Mouse (Mus musculus) testis, adult 2 months (tissue): ENCODE data around the gene Samd8. TPM values are rescaled to one million over a fixed set of nuclear protein-coding genes. Genes with fewer than 3 reads are reported as not detected.

ENCODE experiments used
- H3K27ac ChIP-seq: fragments of 200-500 bp; 2 replicates; pipeline ENCODE4 v1.5.1; 2012; ENCODE audit warnings: low read depth, low read length; ENCODE audit not compliant: control insufficient read depth, insufficient read depth
- H3K27me3 ChIP-seq: fragments of 200-500 bp; 2 replicates; pipeline ENCODE4 v1.6.1; 2012; ENCODE audit warnings: mild to moderate bottlenecking, low read length, moderate library complexity; ENCODE audit not compliant: control insufficient read depth, insufficient read depth
- H3K36me3 ChIP-seq: fragments of 200-500 bp; 2 replicates; pipeline ENCODE4 v1.6.1; 2012; ENCODE audit warnings: mild to moderate bottlenecking, low read length; ENCODE audit not compliant: control insufficient read depth, insufficient read depth
- H3K4me1 ChIP-seq: fragments of 200-500 bp; 2 replicates; pipeline ENCODE4 v1.6.1; 2012; ENCODE audit warnings: low read length; ENCODE audit not compliant: control insufficient read depth, insufficient read depth
- H3K4me3 ChIP-seq: fragments of 200-500 bp; 2 replicates; pipeline ENCODE4 v1.5.1; 2012; ENCODE audit warnings: low read depth, mild to moderate bottlenecking, low read length, moderate library complexity, mixed read lengths; ENCODE audit not compliant: control insufficient read depth
- CTCF ChIP-seq: fragments of 200-500 bp; IDR thresholded peaks from 2 replicates; pipeline ENCODE4 v1.5.1; 2012; ENCODE audit warnings: low read depth, mild to moderate bottlenecking, inconsistent platforms, low read length, moderate library complexity; ENCODE audit not compliant: control insufficient read depth, insufficient read depth, insufficient replicate concordance
- POLR2A ChIP-seq: fragments of 200-500 bp; IDR thresholded peaks from 2 replicates; pipeline ENCODE4 v1.6.1; 2012; ENCODE audit warnings: low read depth, mild to moderate bottlenecking, inconsistent platforms, low read length, moderate library complexity; ENCODE audit not compliant: control insufficient read depth
- polyA plus RNA-seq: library from polyadenylated mRNA; depleted of rRNA; stranded (reverse); fragments of >200 nt; gene quantifications from 2 replicates; pipeline ENCODE4 v1.2.3, GENCODE M21; 2012

Samd8 gene
- polyA plus RNA-seq, 1 experiment: 118 TPM

DNA sequence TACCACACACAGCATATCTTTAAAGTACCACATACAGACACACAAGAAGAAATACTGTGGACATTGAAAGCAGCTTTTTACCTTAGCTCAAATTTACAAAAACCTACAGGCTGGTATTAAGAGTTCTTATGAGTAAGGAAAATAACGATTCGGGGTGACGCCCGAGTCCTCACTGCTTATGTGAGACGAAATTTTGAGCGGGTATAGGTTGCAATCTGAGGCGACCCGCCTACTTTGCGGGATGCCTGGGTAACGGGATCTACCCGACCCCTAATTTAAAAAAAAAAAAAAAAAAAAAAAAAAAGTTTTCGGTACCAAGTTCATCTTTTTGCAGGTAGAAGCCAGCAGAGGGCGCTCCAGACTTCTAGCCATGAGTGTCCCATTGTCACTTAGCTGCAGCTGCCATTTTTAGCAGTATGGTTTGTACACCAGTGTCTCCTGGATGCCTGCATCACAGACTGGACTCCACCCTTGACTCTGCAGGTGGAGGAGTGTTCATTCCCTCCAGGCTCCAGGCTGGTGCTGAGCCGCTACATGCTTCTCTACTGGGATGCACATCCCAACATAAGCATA, 62.3 kb downstream of the Samd8 start:
- H3K27me3 ChIP-seq: no peaks in the 10 kb centered on the region
- no peak overlapping the region for H3K27ac ChIP-seq
- no peaks in the 10 kb centered on the region for H3K4me1 ChIP-seq
- no peaks in the 10 kb centered on the region for H3K36me3 ChIP-seq
- TF ChIP-seq CTCF (peak; percentile 40; the same call in 1 of the 2 replicates), POLR2A (no peak)
- H3K4me3 ChIP-seq: no peak overlapping the region

DNA sequence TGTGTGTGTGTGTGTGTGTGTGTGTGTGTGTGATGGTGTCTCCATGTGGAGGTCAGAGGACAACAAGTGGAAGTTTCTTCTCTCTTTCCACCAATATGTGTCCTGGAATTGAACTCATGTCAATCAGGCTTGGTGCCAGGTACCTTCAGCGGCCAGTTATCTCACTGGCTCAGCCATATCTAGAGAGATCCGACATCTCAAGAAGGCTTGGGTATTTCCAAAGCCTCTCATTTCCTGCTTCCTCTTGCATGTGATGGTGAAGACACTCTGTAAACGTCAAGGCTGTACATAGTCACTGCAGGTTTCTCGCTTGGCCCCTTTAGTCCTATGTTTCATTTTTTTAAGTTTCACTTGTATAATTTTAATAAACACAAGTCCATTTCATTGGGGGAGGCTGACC, 62.9 kb downstream of the Samd8 start:
- TF ChIP-seq POLR2A: no peak
- TF ChIP-seq CTCF: no peak
- Histone ChIP-seq H3K4me1 (no peaks in the 10 kb centered on the region), H3K27ac (no peak overlapping the region), H3K36me3 (no peaks in the 10 kb centered on the region), H3K4me3 (no peak overlapping the region), H3K27me3 (no peaks in the 10 kb centered on the region)

DNA sequence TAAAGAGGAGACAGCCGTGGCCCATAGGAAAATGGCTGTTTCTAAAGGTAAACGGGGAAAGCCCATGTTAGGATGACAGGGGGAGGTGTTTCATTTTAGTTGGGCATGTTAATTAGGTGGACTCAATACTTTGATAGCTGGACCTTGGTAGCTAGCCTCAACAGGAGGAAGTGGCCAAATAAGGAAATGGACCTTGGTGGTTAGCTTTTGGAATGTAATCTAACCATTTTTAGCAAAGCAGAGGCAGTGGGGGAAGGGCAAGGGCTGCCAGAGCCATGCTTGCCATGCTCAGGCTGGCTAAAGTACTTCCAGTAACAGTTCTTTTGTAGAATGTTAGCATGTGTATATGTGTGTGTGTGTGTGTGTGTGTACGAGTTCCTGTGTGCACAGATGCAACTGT, 63.5 kb downstream of the Samd8 start:
- no peak overlapping the region for H3K27ac ChIP-seq
- no peaks in the 10 kb centered on the region for H3K36me3 ChIP-seq
- TF ChIP-seq CTCF (no peak), POLR2A (no peak)
- H3K4me1 ChIP-seq: no peaks in the 10 kb centered on the region
- H3K4me3 ChIP-seq: no peak overlapping the region
- H3K27me3 ChIP-seq: no peaks in the 10 kb centered on the region

DNA sequence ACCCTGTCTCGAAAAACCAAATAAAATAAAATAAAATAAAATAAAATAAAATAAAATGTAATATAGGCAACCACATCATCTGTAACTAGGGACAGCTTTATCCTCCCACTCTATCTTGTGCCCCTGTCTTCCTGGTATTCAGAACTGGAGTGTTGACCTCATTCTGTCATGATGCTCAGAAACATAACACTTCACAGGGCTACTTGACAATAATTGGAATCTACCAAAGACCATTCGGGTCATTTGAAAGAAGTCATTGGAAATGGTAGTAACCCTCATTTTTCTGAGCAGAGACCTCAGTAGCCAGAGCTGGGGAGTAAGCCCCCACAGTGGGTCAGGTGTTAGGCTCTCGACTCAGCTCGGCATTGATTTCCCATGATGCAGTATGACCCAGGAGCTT, 64.3 kb downstream of the Samd8 start:
- no peak for TF ChIP-seq POLR2A
- TF ChIP-seq CTCF: no peak
- Histone ChIP-seq H3K27ac (no peak overlapping the region), H3K4me3 (no peak overlapping the region)

DNA sequence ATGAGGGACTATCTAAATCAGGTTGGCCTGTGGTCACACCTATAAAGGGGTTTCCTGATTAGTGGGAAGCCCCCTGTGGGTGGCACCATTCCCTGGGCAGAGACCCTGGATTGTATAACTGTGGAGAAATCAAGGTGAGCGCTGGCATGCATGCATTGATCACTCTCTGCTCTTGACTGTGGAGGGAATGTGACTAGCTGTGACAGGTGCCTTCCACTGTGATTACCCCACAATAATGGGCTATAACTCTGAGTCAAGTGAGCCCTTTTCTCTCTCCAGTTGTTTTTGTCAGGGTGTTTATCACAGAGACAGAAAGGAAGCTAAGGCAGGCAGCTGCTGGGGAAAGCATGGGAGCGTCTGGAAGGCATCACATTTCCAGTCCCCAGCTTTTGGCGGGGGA, 65.9 kb downstream of the Samd8 start:
- H3K27me3 ChIP-seq: no peaks in the 10 kb centered on the region
- H3K4me3 ChIP-seq: no peak overlapping the region
- H3K27ac ChIP-seq: no peak overlapping the region
- no peak for TF ChIP-seq POLR2A
- no peak for TF ChIP-seq CTCF
- no peaks in the 10 kb centered on the region for H3K4me1 ChIP-seq
- H3K36me3 ChIP-seq: no peaks in the 10 kb centered on the region

More for the DNA sequence above, 64.3 kb downstream of the Samd8 start:
- Histone ChIP-seq H3K36me3 (no peaks in the 10 kb centered on the region), H3K27me3 (no peaks in the 10 kb centered on the region), H3K4me1 (no peaks in the 10 kb centered on the region)

DNA sequence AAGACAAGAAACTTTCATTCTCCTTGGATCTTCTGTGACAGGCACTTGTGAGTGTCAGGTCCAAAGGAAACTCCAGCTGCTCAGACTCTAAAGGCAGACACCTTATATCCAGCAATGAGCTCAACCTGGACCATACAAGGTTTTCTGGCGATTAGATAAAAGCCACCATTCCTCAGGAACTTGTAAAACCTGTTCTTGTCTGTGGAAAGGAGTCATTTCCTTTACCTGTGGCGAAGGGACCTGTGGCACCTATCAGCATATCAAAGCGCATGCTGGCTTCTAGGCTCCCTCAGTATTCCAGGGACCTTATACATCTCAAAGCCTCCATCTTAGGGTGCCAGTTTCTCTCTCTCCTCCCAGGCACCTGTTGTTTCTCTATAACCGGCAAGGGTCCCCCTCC, 67.1 kb downstream of the Samd8 start:
- no peak overlapping the region for H3K27ac ChIP-seq
- no peak overlapping the region for H3K4me3 ChIP-seq
- no peaks in the 10 kb centered on the region for H3K36me3 ChIP-seq
- no peaks in the 10 kb centered on the region for H3K27me3 ChIP-seq
- no peaks in the 10 kb centered on the region for H3K4me1 ChIP-seq
- TF ChIP-seq CTCF: no peak

DNA sequence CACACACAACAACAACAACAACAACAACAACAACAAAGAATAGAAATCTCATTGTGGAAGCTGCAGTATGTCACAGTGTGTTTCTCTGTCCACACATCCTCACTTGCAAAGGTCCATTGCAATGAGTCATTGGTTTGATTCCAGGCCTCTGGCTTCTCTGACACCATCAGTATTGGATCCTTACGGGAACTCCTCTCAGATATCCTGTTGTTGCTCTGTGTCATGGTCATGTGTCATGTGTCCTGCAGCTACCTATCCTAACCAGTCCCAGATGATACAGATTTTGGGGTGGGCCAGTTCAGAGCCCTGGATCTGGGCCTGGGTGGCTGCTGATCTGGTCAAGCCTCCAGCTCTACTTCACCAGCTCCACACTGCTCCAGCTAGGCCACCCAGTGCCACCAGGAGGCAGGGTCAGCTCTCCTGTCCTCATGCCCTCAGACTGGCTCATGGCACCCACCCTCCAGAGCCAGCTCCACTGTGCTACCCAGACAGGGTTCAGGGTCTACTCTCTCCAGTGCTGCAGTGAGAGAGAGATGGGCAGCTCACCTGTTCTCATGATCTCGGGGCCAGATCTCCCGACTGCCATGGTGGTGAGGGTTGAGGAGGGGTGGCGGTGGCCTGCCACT, 70.7 kb downstream of the Samd8 start:
- Histone ChIP-seq H3K4me1 (no peaks in the 10 kb centered on the region), H3K27ac (no peak overlapping the region), H3K27me3 (no peaks in the 10 kb centered on the region), H3K36me3 (no peaks in the 10 kb centered on the region), H3K4me3 (no peak overlapping the region)
- TF ChIP-seq POLR2A (no peak), CTCF (no peak)
